Mouse (Mus musculus) CH12.LX (cell line): ENCODE measurements around the gene Ier2. TPM values are rescaled to one million over a fixed set of nuclear protein-coding genes. Genes with fewer than 3 reads are reported as not detected.

Experiments used
- DNase-seq: peaks from one replicate; pipeline ENCODE4 v3.0.0-alpha.2; 2013; ENCODE audit errors: extremely low read depth
- H3K27ac ChIP-seq: 2 replicates; pipeline ENCODE4 v1.5.1; 2012; ENCODE audit warnings: low read depth, mild to moderate bottlenecking, control low read depth, moderate library complexity; ENCODE audit not compliant: insufficient read depth
- H3K27me3 ChIP-seq: replicated peaks from 2 replicates; pipeline ENCODE3; 2012; ENCODE audit warnings: inconsistent platforms
- H3K36me3 ChIP-seq, 2 experiments: replicated peaks in 1 of 2; 2 replicates each; pipeline versions ENCODE3 to v1.6.1; 2012; ENCODE audit warnings: inconsistent platforms in 1 of 2, low read length in 1 of 2, mild to moderate bottlenecking in 1 of 2, mixed read lengths in 1 of 2, moderate library complexity in 1 of 2; ENCODE audit not compliant: control insufficient read depth in 1 of 2, insufficient read depth in 1 of 2
- H3K4me1 ChIP-seq, 2 experiments: 2 replicates each; pipeline ENCODE4 v1.6.1; 2012; ENCODE audit warnings: inconsistent platforms in 1 of 2, moderate library complexity in 1 of 2; ENCODE audit not compliant: insufficient read depth in 2 of 2, control insufficient read depth in 1 of 2
- H3K4me2 ChIP-seq: 2 replicates; pipeline ENCODE4 v1.6.1; 2012; ENCODE audit warnings: low read depth, mild to moderate bottlenecking, control low read depth; ENCODE audit not compliant: poor library complexity, insufficient read depth, severe bottlenecking
- H3K4me3 ChIP-seq, 3 experiments: fragments of 150-350 bp in 1 of 3; sonication (generic) in 1 of 3; replicated peaks in 1 of 3; 2 replicates each; pipeline versions ENCODE3 to v1.5.1; 2011 to 2012; ENCODE audit warnings: low read depth in 2 of 3, low read length in 2 of 3, mild to moderate bottlenecking in 2 of 3, moderate library complexity in 2 of 3, control low read depth in 1 of 3, improper control_type of control experiment in 1 of 3, inconsistent platforms in 1 of 3, mixed read lengths in 1 of 3; ENCODE audit not compliant: poor library complexity in 1 of 3
- H3K79me2 ChIP-seq: replicated peaks from 2 replicates; pipeline ENCODE4 v1.6.1; 2012; ENCODE audit warnings: mild to moderate bottlenecking, moderate library complexity; ENCODE audit not compliant: control insufficient read depth, poor library complexity, insufficient read depth, severe bottlenecking; ENCODE audit errors: extremely low read depth
- H3K9ac ChIP-seq: 2 replicates; pipeline ENCODE4 v1.6.1; 2012; ENCODE audit warnings: low read depth, mild to moderate bottlenecking, control low read depth, moderate library complexity; ENCODE audit not compliant: insufficient read depth
- H3K9me3 ChIP-seq: replicated peaks from 2 replicates; pipeline ENCODE3; 2012; ENCODE audit warnings: low read length, inconsistent platforms, mixed read lengths
- BHLHE40 ChIP-seq: IDR thresholded peaks from 2 replicates; pipeline ENCODE4 v1.6.1; 2011; ENCODE audit warnings: mild to moderate bottlenecking, low read depth, low read length, improper control_type of control experiment
- CHD1 ChIP-seq: IDR thresholded peaks from 2 replicates; pipeline ENCODE4 v1.6.1; 2012; ENCODE audit warnings: low read depth, low read length, improper control_type of control experiment, inconsistent platforms
- CHD2 ChIP-seq: IDR thresholded peaks from 2 replicates; pipeline ENCODE4 v1.6.1; 2011; ENCODE audit warnings: low read length, improper control_type of control experiment
- CTCF ChIP-seq, 2 experiments: IDR thresholded peaks in 1 of 2; conservative IDR thresholded peaks in 1 of 2; 2 replicates each; pipeline ENCODE4 v1.5.1; 2011 to 2012; ENCODE audit warnings: low read depth in 2 of 2, low read length in 2 of 2, improper control_type of control experiment in 1 of 2, inconsistent platforms in 1 of 2, mild to moderate bottlenecking in 1 of 2, moderate library complexity in 1 of 2
- E2F4 ChIP-seq: IDR thresholded peaks from 2 replicates; pipeline ENCODE4 v1.6.1; 2011; ENCODE audit warnings: low read depth, low read length, improper control_type of control experiment; ENCODE audit not compliant: insufficient replicate concordance
- ELF1 ChIP-seq: IDR thresholded peaks from 2 replicates; pipeline ENCODE4 v1.6.1; 2014; ENCODE audit warnings: low read depth, mild to moderate bottlenecking, inconsistent platforms, low read length, improper control_type of control experiment
- EP300 ChIP-seq: IDR thresholded peaks from 2 replicates; pipeline ENCODE4 v1.6.1; 2011; ENCODE audit warnings: low read length, improper control_type of control experiment
- ETS1 ChIP-seq: conservative IDR thresholded peaks from 2 replicates; pipeline ENCODE4 v1.6.1; 2012; ENCODE audit warnings: low read depth, mild to moderate bottlenecking, inconsistent platforms, low read length, improper control_type of control experiment, moderate library complexity
- GABPA ChIP-seq: IDR thresholded peaks from 2 replicates; pipeline ENCODE4 v1.6.1; 2012; ENCODE audit warnings: low read depth, low read length, improper control_type of control experiment, inconsistent platforms; ENCODE audit not compliant: insufficient replicate concordance
- IRF4 ChIP-seq: IDR thresholded peaks from 2 replicates; pipeline ENCODE4 v1.6.1; 2014; ENCODE audit warnings: low read depth, mild to moderate bottlenecking, inconsistent platforms, low read length, improper control_type of control experiment
- JUND ChIP-seq: conservative IDR thresholded peaks from 2 replicates; pipeline ENCODE4 v1.6.1; 2011; ENCODE audit warnings: low read depth, low read length, improper control_type of control experiment
- KAT2A ChIP-seq: IDR thresholded peaks from 2 replicates; pipeline ENCODE4 v1.6.1; 2012; ENCODE audit warnings: low read length, improper control_type of control experiment, inconsistent platforms; ENCODE audit not compliant: insufficient replicate concordance
- MAFK ChIP-seq: IDR thresholded peaks from 2 replicates; pipeline ENCODE4 v1.6.1; 2011; ENCODE audit warnings: low read length, improper control_type of control experiment; ENCODE audit not compliant: insufficient replicate concordance
- MAX ChIP-seq: IDR thresholded peaks from 2 replicates; pipeline ENCODE4 v1.6.1; 2011; ENCODE audit warnings: low read length, improper control_type of control experiment
- MAZ ChIP-seq: IDR thresholded peaks from 2 replicates; pipeline ENCODE4 v1.6.1; 2012; ENCODE audit warnings: low read depth, mild to moderate bottlenecking, inconsistent platforms, low read length, improper control_type of control experiment, moderate library complexity
- MEF2A ChIP-seq: IDR thresholded peaks from 2 replicates; pipeline ENCODE4 v1.6.1; 2014; ENCODE audit warnings: low read depth, mild to moderate bottlenecking, inconsistent platforms, low read length, improper control_type of control experiment, borderline replicate concordance
- MXI1 ChIP-seq: IDR thresholded peaks from 2 replicates; pipeline ENCODE4 v1.6.1; 2011; ENCODE audit warnings: mild to moderate bottlenecking, low read depth, low read length, improper control_type of control experiment
- NELFE ChIP-seq: IDR thresholded peaks from 2 replicates; pipeline ENCODE4 v1.6.1; 2011; ENCODE audit warnings: low read depth, low read length, improper control_type of control experiment
- NRF1 ChIP-seq: IDR thresholded peaks from 2 replicates; pipeline ENCODE4 v1.6.1; 2014; ENCODE audit warnings: low read depth, mild to moderate bottlenecking, inconsistent platforms, low read length, improper control_type of control experiment, moderate library complexity
- PAX5 ChIP-seq: IDR thresholded peaks from 2 replicates; pipeline ENCODE4 v1.6.1; 2012; ENCODE audit warnings: low read length, inconsistent platforms, mixed read lengths
- POLR2A ChIP-seq: IDR thresholded peaks from 2 replicates; pipeline ENCODE4 v1.6.1; 2011; ENCODE audit warnings: low read depth, mild to moderate bottlenecking, improper control_type of control experiment, low read length
- POLR2AphosphoS2 ChIP-seq: IDR thresholded peaks from 2 replicates; pipeline ENCODE4 v1.6.1; 2011; ENCODE audit warnings: low read depth, low read length, improper control_type of control experiment
- RAD21 ChIP-seq: IDR thresholded peaks from 2 replicates; pipeline ENCODE4 v1.6.1; 2011; ENCODE audit warnings: low read depth, mild to moderate bottlenecking, low read length, improper control_type of control experiment, moderate library complexity
- RCOR1 ChIP-seq: conservative IDR thresholded peaks from 2 replicates; pipeline ENCODE4 v1.6.1; 2012; ENCODE audit warnings: low read depth, mild to moderate bottlenecking, inconsistent platforms, low read length, improper control_type of control experiment
- SIN3A ChIP-seq: IDR thresholded peaks from 2 replicates; pipeline ENCODE4 v1.6.1; 2012; ENCODE audit warnings: low read length, improper control_type of control experiment, inconsistent platforms
- SMC3 ChIP-seq: IDR thresholded peaks from 2 replicates; pipeline ENCODE4 v1.6.1; 2011; ENCODE audit warnings: low read depth, low read length, improper control_type of control experiment
- TBP ChIP-seq: conservative IDR thresholded peaks from 2 replicates; pipeline ENCODE4 v1.6.1; 2011; ENCODE audit warnings: low read depth, low read length, improper control_type of control experiment
- TCF12 ChIP-seq: IDR thresholded peaks from 2 replicates; pipeline ENCODE4 v1.6.1; 2014; ENCODE audit warnings: low read depth, mild to moderate bottlenecking, inconsistent platforms, low read length, improper control_type of control experiment
- UBTF ChIP-seq: IDR thresholded peaks from 2 replicates; pipeline ENCODE4 v1.6.1; 2012; ENCODE audit warnings: low read depth, mild to moderate bottlenecking, inconsistent platforms, low read length, improper control_type of control experiment, moderate library complexity
- USF1 ChIP-seq: IDR thresholded peaks from 2 replicates; pipeline ENCODE4 v1.6.1; 2014; ENCODE audit warnings: low read depth, mild to moderate bottlenecking, inconsistent platforms, low read length, improper control_type of control experiment
- USF2 ChIP-seq: conservative IDR thresholded peaks from 2 replicates; pipeline ENCODE4 v1.6.1; 2011; ENCODE audit warnings: low read depth, low read length, improper control_type of control experiment
- ZC3H11A ChIP-seq: IDR thresholded peaks from 2 replicates; pipeline ENCODE4 v1.6.1; 2012; ENCODE audit warnings: low read depth, mild to moderate bottlenecking, inconsistent platforms, low read length, improper control_type of control experiment
- ZKSCAN1 ChIP-seq: IDR thresholded peaks from 2 replicates; pipeline ENCODE4 v1.6.1; 2012; ENCODE audit warnings: low read depth, inconsistent platforms, low read length, improper control_type of control experiment, borderline replicate concordance
- ZNF384 ChIP-seq: IDR thresholded peaks from 2 replicates; pipeline ENCODE4 v1.6.1; 2012; ENCODE audit warnings: low read depth, low read length, improper control_type of control experiment, inconsistent platforms
- dilution Hi-C: fragments of 300-500 bp; cut with MboI; formaldehyde crosslinking; loops from 2 replicates; pipeline ENCODE4 v1.14.3; 2020; ENCODE audit warnings: low sequenced_read_pairs; ENCODE audit not compliant: extremely low pct_unique_long_range_greater_than_20kb, extremely low pct_ligation_motif_present
- in situ Hi-C: fragments of 300-500 bp; cut with MboI; formaldehyde crosslinking; loops from 3 replicates; pipeline ENCODE4 v1.14.3; 2019; ENCODE audit warnings: low sequenced_read_pairs, low pct_ligation_motif_present, low pct_unique_long_range_greater_than_20kb, mixed read lengths
- polyA plus RNA-seq: library from polyadenylated mRNA; unstranded; fragments of >175 nt; gene quantifications from 2 replicates; pipeline ENCODE4 v1.2.1, GENCODE M21; 2012; ENCODE audit warnings: low read depth; ENCODE audit not compliant: insufficient read length
- total RNA-seq, 2 experiments: library from RNA; depleted of rRNA; stranded (reverse); fragments of 300-350 nt in 1 of 2; fragments of >200 nt in 1 of 2; gene quantifications; 2 replicates each; pipeline ENCODE4 v1.2.3; 2012 to 2014

Gene Ier2
- total and polyA plus RNA-seq, 3 experiments: 26.3 to 35.4 (median 30.3) TPM

GRCm38 (mm10) chr8:84689091-84689915, 26.7 kb upstream of the Ier2 start (continued):
- TF ChIP-seq ETS1 (no peak), RAD21 (no peak), ELF1 (peak; percentile 86), PAX5 (no peak), POLR2A (peak; percentile 72), TBP (peak; percentile 71; the same call in 1 of the 2 replicates), MAX (peak; percentile 81), NELFE (peak; percentile 33), EP300 (no peak), MXI1 (peak; percentile 97), E2F4 (no peak), ZC3H11A (no peak), KAT2A (peak; percentile 88; the same call in 1 of the 2 replicates), USF2 (peak; percentile 91), IRF4 (no peak), ZKSCAN1 (no peak)

DNA sequence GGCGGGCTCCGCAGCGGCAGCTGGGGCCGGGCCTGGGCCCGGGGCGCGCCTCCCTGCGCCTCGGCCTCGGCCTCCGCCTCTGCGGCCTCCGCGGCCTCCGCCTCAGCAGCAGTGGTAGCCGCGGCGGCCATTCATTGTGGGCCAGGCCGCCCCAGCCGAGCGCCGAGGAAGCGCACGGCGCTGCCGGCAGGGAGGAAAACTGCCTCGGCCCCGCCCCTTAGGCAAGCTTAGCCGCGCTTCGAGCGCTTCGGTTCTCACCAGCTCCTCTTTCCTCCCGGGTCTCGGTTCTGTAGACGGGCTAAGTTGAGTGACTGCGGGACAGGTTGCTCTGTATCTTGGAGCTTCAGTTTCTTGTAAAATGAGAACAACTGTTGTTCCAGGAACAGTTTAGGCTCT, 25.1 kb upstream of the Ier2 start, which contains the start of gene Nacc1:
Gene Nacc1, minus strand, starts transcription at position 158 of the 396 bp plus-strand sequence.
- H3K4me1 ChIP-seq: peaks cover 15 to 47% of the 10 kb centered on the region in 2 experiments
- peaks cover 65% of the 10 kb centered on the region for H3K79me2 ChIP-seq
- peak within 1 kb of the TSS; percentile 60; the same call in 1 of the 2 replicates for H3K27ac ChIP-seq
- H3K4me2 ChIP-seq: peak within 1 kb of the TSS; percentile 93
- peaks cover 14 to 45% of the 10 kb centered on the region in 2 experiments for H3K36me3 ChIP-seq
- in situ Hi-C loops (no loop called here), dilution Hi-C loops (no loop called here)
- H3K4me3 ChIP-seq: peak within 1 kb of the TSS; percentile 80 to 98 (median 96)
- peak within 1 kb of the TSS; percentile 98 for H3K9ac ChIP-seq
- peak; percentile 86 for DNase-seq
- no peaks in the 10 kb centered on the region for H3K27me3 ChIP-seq
- no peaks in the 10 kb centered on the region for H3K9me3 ChIP-seq
- TF ChIP-seq ZNF384 (no peak), E2F4 (no peak), JUND (no peak), PAX5 (no peak), USF2 (no peak), ZKSCAN1 (no peak), IRF4 (peak; percentile 50; the same call in 1 of the 2 replicates), CHD1 (no peak), EP300 (no peak), NRF1 (peak; percentile 53), ETS1 (no peak), CHD2 (no peak), SIN3A (peak; percentile 92), MXI1 (peak; percentile 86), ZC3H11A (no peak), UBTF (peak; percentile 34; the same call in 1 of the 2 replicates), MAFK (no peak), MAZ (no peak), TBP (peak; percentile 69; the same call in 1 of the 2 replicates), RCOR1 (no peak), BHLHE40 (no peak), SMC3 (no peak), KAT2A (peak; percentile 58; the same call in 1 of the 2 replicates), POLR2AphosphoS2 (no peak), CTCF (conservative IDR thresholded peaks at IDR 0.05 in 1 of 2, IDR thresholded peaks at IDR 0.05 in 1 of 2; ENCODE audit: low read depth in 2 of 2, low read length in 2 of 2) (no peak), MEF2A (peak; percentile 66; the same call in 1 of the 2 replicates), USF1 (peak; percentile 15; the same call in 1 of the 2 replicates), GABPA (no peak), TCF12 (peak; percentile 87), RAD21 (no peak), MAX (peak; percentile 34; the same call in 1 of the 2 replicates), NELFE (0 out of 2 replicates have a peak, but pooled peaks have one; percentile 3)
